Mouse (Mus musculus) kidney, postnatal 4 days (tissue): ENCODE results near the gene Phlpp1.

Experiments
- DNase-seq, 2 experiments: peaks; one replicate each; pipeline ENCODE4 v3.0.0; 2021; ENCODE audit warnings: mixed read lengths in 2 of 2

The Phlpp1 gene

DNA sequence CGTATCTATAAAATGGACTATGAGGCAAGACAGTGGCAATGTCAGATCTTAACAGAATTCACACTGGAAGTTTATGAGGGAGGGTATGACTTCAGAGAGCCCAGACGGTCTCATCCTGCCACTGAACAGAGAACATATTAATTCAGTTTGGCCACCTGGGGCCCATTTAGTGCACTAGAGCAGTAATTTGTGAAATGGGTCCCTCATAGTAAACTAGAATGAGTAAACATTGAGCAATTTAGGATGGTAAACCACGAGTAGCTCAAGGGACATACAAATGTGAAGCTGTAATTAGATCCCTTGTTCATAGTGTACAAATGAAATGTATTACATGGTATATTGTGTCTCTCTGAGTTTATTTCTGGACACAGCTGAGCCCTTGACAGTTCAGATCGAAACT, 3.6 kb upstream of the Phlpp1 start:
- DNase-seq, result no peak

DNA sequence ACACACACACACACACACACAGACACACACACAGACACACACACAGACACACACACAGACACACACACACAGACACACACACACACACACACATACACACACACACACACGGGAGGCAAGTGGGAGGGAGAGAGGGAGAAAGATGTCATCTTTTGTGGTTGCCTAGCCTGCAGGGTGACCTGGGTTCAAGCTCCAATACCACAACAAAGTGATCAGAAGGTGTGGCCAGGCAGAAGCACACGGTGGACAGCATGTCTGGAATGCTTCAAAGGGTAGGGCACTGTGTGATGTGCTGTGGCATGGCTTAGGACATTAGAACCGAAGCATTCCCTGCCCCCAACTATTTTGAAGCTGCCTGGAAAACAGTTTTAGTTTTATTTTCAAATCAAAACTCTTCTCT, 2.8 kb upstream of the Phlpp1 start:
- no peak for DNase-seq

DNA sequence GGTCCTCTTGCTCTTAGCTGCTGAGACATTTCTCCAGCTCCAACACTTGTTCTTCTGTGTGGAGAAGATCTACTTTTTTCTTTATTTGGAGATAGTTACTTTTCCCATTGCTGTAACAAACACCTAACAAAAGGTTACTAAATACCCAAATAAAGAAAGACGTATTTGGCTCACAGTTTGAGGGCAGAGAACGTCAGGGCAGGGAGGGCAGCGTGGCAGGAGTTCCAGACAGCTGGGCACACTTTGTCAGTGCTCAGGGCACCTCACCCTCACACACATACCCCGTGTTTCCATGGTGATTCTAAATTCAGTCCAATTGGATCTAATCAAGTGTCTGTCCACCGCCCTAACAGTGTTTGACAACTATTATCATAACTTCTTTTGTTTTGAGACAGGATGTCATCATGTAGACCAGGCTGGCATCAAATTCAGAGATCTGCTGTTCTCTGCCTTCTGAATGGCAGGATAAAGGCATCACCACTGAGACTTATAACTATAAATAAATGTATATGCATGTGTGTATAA, 1.7 kb upstream of the Phlpp1 start:
- DNase-seq, result no peak

DNA sequence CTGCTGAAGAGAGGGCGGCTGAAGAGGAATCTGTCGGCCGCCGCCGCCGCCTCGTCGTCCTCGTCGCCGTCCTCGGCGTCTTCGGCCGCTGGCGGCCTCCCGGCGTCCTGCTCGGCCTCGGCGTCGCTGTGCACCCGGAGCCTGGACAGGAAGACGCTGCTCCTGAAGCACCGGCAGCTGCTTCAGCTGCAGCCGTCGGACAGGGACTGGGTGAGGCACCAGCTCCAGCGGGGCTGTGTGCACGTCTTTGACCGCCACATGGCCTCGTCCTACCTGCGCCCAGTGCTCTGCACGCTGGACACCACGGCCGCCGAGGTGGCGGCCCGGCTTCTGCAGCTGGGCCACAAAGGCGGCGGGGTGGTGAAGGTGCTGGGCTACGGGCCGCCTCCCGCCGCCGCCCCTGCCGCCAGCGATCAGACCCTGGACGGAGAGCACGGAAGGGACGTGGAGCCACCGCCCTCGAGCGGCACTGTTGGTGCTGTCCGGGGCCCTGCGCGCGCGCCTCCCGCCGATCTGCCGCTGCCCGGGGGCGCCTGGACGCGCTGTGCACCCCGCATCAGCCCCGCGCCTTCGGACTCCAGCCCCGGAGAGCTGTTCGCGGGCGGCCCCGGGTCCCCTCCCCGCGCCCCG, 864 bp downstream of the Phlpp1 start:
- DNase-seq, result peak; percentile 65 to 78

DNA sequence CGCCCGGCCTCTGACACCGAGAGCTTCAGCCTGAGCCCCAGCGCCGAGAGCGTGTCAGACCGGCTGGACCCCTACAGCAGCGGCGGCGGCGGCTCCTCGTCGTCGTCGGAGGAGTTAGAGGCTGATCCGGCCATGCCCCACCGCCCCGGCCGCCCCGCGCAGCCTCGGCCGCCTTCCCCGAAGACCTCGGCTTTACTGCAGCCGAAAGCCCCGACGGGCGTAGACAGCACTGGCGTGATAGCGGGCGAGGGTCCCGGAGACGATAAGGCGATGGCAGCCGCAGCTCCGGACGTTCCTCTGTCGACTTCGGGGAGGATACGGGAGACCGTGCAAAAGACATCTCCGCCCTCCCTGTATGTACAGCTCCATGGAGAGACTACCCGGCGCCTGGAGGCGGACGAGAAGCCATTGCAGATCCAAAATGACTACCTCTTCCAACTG, 1.4 kb downstream of the Phlpp1 start:
- peak; percentile 65 to 75 for DNase-seq

DNA sequence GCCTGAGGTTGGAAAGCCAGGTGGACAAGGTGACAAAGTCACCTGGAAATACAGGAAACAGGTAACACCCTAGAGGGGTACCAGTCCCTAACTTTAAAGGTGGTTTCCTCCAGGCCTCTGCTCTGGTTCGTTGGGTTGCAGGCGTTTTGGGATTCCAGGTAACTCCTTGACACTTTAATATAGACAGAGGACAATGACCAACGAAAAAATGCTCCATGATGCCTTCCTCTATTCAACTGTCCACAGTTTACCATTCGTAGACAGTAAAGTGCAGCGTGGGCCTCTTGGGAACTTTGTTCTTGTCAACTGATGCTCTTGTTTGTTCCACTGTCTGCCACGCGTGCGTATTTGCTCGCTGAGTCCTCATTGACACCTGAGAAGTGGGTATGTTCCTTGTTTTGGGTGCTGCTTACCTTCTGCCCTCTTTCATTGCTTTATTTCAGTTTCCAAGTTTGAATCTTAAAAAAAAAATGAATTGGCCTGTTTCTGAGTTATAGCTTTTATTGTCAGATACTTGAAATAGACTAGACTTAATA, 2.1 kb downstream of the Phlpp1 start:
- DNase-seq, result no peak

DNA sequence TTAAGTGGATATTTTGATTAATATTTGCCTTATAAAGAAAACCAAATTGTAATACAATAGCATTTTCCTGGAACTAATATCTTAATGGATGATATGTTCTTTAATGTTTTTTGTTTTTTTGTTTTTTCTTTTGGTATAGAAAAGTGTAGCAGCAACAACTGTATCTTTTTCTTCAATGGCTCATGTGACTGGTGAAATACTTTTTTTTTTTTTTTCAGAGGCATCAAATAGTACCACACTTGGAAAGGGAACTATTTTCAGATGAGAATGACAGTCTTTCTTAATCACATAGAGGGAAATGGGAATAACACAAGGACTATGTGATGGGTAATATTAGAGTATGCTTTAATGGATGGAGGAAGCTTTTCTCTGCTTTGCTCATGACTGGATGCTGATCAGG, 3.0 kb downstream of the Phlpp1 start:
- no peak for DNase-seq

DNA sequence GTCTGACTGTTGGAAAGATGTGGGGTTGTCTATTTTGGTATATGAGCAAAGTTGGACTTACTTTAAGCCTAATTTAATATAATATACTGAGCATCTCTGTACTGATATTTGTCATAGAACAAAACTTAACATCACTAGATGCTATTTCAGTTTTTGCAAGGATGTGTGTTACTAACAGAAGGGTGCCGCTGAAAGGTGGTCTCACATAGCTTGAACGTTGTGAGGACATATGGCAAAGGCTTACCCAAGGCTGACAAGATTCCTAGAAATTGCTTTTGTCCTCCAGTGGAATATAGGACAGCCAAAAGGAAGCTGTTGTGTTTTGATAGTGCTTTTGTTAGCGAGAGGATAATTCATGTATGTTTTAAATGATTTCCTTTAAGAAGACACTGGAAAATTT, 3.8 kb downstream of the Phlpp1 start:
- DNase-seq, result no peak

DNA sequence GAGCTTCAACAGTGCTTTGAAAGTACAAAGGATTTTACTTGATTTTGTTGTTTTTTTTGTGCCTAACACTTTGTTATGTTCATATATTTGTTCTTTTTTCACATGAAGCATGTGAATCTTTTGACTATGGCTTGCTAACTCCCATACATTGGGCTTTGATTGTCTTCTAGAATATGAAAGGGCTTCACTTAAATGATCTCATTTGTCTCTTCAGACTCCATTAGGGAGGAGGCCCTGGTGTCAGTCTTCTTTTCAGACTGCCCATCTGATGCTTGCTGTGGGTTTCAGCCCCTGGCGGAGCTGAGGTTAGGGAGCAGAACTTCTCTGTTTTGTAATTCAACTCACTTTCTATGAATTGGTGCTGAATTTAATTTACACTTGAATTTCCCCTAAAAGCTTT, 5.2 kb downstream of the Phlpp1 start:
- no peak for DNase-seq

DNA sequence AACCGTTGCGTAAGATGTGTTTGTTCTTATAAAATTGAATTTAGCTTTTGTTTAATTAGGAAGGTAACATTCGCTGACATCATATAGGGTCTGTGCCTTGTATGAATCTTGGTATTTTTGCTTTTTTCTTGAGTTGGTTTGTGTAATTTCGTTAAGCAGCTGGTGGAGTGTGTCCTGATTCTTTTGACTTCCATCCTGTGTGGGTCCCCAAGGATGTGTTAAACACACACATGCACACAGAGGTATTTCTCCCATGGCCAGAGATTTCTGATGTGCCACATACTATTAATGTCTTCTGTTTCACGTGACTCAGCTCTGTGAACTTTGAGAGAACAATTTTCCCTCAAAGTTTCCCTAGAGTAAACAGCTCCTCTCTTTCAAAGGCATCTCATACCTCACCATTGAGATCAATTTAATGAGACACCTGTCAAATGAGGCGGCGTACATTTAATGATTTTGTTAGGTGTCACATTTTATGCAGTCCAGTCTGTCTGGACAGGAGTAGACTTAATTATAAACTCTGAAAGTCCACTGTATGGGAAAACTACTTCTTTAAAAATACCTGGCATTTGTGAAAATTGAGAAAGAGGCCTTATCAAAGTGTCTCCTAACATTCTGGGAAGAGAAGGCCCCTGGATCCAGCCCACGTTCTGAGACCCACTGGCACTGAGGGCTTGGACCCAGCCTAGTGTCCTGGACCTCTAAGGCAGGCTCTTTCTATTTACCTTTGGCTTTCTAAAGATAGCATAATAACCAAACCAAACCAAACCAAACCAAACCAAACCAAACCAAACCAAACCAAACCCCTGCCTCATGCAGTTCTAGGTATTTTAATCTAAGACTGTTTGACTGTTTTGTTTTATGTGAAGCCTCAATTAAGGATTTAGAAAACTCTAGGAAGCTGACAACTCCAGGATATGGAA, 6.6 kb downstream of the Phlpp1 start:
- DNase-seq, result no peak

DNA sequence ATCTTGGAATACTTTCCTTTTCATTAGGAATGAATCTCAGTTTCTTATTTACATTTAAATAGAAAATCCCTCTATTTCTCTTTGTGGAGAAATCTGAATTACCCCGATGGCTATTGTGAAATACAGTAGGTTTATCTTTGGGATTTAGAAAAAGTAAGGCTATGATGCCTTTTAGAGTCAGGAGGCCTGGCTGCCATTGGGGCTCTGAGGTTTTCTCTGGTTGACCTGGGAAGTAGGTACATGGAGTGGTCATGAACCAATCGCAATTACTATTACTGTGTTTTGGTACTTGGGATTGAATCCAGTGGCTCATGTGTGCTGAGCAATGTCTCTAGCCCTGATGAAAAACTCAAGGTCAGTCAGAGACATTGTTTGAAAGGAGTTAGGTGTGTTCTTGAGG, 12.1 kb downstream of the Phlpp1 start:
- DNase-seq, result no peak

DNA sequence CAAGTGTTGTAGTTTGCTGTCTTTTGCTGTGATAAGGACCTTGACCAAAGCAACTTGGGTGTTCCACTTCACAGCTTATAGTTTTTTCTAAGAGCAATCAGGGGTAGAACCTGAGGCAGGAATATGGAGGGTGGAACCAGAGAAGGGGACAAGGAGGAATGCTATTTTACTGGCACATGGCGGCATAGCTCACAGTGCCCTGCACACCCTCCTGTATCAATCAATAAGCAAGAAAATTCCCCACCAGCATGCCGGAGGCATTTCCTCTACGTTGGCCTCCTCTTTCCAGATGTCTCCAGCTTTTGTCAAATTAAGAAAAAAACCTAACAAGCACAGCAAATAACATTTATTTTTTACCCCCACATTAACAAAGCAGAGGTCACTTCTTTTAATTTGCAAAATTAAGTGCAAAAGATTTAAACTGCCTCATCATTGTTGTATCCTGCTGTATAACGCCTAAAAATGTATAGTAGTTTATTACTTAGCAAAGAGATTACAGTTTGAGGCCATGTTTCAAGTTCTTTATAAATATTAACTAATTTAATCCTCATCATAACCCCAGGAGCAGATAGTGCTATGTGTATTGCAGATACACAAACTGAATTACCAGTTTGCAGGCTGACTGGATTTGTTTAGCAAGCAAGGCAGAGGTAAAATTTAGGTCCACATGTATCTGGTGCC, 13.4 kb downstream of the Phlpp1 start:
- no peak for DNase-seq

DNA sequence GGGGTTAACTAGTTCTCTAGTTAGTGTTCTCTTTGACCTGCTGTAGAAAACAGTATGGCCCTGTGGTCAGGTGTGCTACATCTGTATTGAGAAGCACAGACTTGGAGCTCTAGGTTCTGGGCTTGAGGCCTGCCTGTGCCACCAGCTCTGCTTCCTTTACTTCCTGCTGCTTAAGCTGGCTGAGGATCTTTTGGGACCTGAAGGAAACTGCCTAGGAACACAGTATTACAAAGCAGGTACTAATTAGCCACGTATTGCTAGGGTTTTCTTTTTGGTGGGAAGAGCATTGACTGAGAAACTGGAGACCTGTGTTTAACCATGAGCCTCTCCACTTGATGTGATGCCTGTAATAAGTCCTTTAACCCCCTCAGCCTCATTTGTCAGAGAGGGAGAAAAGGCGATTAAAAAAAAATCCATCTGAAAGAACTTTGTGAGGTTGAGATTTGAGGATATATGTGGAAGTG, 13.9 kb downstream of the Phlpp1 start:
- no peak for DNase-seq

DNA sequence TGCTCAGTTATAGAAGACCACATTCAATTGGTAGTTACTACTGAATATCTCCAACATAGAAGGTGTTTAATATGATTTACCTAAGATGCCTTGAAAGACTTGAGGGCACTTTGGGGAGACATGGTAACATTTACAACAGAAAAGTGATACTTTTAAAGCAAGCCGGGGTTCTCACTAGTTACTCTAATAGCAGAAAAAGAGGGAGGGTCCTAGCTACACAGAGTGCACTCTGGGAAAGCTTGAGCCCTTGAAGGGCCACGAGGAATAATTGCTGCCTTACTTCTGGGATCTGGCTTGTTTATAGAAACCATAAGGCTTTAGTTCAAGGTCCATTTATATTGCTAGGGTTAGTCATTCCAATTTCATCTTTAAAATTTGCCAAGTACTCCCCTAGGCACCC, 14.5 kb downstream of the Phlpp1 start:
- DNase-seq, result no peak

DNA sequence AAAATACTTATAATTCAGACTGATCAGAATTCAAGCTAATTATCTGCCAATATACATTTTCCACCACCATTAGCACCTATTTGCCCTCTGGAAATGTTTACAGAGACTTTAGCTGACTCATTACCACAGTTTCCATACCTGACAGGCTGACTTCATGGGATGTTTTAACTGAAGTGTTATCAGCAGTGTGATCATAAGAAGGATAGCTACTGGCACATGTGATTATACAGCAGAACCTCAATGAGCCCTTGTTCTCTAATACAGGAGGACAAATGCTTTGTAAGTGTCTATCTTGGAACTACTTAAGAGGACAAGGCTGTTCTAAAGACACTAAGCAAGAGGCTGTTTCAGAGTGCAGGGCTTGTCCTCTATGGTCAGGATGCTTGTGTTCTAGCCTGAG, 15.9 kb downstream of the Phlpp1 start:
- DNase-seq, result no peak

DNA sequence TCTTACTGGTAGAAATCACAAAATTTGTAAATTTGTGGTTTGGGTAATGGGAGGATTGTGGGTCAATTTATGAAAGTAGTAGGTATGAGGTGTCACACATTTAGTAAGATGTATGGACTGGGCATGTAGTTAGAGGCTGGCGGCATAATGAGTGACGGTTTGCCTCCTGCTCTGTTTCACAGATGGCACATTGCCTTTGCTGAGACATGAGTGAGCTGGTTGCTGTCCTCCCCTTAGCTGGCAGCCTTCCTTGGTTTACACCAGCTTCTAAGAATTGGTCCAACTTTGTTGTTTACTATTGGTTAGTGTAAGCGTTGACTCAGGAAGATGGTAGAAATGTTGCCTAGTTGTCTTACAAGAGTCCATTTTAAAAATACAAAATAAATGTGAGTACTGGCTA, 17.2 kb downstream of the Phlpp1 start:
- DNase-seq, result no peak

DNA sequence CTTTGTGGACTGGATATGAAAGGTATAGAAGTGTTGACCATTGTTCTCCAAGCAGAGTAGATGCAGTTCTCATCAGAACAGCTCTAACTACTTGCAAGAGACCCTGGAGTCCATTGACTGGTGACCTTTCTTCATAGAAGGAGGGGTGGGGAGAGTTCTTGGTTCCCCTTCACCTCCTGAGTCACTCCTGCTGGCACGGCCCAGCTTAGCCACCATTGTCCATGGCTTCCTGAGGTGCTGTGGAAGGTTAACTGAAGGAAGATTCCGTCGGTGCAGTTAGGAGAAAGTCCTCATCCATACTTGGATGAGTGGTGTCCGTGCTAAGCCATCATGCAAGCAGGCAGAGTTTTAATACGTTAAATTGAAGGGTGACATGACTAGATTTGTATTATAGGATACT, 17.8 kb downstream of the Phlpp1 start:
- no peak for DNase-seq

DNA sequence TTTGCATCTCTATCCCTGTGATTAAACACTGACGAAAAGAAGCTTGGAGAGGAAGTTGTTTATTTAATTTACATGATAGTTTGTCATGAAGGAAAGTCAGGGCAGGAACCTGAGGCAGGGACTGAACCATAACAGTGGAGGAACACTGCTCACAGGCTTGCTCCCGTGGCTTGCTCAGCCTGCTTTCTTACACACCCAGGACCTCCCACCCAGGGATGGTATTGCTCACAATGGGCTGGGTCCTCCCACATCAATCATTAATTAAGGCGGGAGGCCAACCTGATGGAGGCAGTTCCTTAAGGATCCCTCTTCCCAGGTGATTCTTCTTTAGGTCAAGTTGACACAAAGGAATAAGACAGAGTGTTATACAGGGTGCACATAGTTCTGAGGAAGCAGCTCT, 19.1 kb downstream of the Phlpp1 start:
- no peak for DNase-seq

DNA sequence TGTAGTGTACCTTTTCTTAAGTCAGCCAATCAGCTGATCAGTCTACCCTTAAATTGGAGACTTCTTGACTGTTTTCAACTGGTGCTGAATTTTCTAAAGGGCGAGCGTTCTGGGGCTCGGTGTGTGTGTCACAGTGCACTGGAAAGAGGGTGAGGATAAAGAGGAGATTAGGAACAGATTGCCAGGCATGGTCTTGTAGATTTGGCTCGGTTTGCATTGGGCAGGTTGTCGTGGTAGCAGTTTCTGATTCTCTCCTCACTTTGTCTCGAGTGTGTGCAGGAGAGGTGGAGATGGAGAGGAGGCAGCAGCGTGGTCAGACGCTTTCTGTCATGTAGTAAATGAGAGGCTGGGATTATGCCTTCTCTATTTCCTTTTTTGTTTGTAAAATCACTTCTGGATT, 20.3 kb downstream of the Phlpp1 start:
- DNase-seq, result no peak

DNA sequence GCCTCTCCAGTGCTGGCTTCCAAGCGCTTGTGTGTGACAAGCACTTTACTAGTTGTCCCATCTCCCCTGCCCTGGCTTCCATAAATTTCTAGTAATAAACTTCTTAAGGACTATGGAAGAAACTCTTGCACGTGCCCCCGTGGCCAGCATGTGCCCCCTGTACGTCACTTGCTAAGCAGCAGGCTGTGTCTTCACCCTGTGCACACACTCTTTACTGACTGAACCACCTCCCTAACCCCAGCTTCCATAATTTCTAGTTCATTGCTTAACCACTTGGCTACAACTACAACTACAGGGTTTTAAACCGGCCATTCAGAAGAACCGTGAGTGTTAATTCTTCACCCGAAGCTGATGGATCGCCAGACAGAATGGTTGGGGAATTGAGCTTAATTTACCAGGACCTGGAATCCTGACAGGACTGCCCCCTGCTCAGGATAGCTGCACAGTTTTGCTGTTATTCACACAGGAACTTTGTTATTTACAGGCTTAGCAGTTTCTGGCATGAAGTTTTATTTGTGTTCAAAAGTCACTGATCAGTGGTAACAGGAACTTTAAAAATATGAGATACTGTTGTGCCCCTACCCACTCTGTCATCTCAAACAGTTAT, 21.4 kb downstream of the Phlpp1 start:
- DNase-seq, result no peak

DNA sequence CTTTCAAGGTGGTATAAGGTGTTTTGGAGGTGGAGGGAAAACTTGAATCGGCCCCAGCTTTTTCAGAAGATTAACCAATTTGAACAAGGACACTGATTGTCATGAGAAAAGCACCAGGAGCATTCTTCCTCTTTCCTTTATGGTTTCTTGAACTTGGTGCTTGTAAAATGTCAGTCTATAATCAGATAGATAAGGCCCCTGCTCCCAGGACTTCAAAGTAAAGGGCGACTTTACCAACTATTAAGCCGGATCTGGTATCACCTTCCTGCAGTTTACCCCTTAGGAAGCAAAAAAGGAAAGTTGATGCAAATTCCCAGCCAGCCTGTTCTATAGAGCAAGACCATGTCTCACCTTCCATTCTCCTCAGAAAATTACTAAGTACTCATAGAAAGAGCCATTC, 21.9 kb downstream of the Phlpp1 start:
- DNase-seq, result no peak

DNA sequence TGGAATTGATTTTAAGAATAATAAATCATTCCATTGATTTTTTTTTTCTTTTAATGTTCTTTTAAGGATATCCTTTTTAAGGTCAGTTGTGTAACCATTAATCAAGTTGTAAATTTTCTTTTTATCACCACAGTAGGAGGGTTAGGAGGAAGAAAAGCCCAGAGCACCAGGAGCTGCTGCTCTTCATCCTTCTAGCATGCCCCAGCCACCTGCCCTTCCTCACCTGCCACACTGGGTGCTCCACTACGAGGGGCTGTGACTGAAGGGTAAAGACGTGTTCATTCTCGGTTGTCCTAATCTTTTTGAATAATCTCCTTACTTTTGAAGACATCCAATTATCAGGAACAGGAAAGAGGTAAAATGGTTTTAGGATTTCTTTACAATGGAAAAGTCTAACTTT, 22.7 kb downstream of the Phlpp1 start:
- DNase-seq, result no peak

DNA sequence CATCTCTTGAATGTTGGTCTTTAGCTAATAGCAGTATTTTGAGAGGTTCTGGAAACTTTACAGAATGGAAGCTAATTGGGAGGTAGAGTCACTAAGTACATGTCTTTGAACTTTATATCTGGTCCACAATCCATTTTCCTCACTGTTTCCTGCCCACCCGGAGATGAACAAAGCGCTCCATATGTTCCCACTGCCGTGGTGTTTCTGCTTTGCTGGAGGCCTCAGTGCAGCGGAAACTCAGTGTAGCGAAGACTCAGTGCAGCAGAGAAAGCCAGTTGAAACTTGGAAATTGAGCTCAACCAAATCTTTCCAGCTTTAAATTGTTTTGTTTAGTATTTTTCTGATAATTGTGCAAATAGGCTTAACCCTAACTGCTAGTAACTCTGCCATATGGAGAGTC, 26.4 kb downstream of the Phlpp1 start:
- DNase-seq, result no peak
